Mouse (Mus musculus): ENCODE data around the gene Nid1.

DNA sequence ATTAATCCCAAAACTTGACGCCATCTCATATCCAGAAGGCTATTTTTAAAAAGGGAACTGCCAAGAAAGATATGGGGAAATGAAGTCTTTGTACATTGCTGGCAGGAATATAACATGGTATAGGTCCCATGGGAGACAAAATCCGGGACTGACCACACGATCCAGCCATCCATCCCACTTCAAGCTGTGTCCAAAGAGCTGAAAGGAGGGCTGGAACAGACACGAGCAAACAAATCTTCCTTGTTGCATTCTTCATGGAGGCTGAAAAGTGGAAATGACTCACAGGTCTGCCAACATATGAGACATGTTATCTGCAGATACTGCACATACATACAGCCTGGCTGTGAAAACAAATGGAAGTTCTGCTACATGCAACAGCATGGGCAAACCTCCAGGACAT lies 77.5 kb downstream of the Nid1 start:
- TF ChIP-seq CTCF (IDR thresholded peaks at IDR 0.05; ENCODE audit: low read depth, low read length) (no peak), POLR2A (IDR thresholded peaks at IDR 0.05; ENCODE audit: borderline replicate concordance, low read depth, low read length) (no peak)

Data from bone marrow macrophage, adult 2 months (primary cell).